ENCODE assay signal across 11 mouse cellular contexts in the genomic region with DNA sequence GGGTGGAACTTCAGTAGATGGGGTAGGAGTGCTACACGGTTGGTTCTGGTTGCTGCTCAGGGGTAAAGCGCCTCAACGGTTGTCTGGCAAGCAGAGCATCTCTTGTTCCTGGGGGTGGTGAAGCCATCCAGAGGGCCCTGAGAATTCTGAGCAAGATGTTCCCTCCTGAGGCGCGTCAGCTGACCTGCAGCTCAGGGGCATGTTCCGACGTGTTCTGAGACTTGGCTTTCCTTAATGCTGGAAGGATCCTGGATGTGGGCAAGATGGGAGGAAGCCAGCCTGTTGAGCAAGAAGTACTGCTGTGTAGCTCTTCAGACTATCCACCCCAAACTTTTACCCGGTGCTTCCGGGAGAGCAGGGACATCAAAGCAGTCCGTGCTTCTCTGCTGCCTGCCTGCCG. TPM values are rescaled to one million over a fixed set of nuclear protein-coding genes. Genes with fewer than 3 reads are reported as not detected.
DNase-seq lines count a peak whose midpoint lies in the region; ATAC-seq and TF ChIP-seq lines count a peak whose summit lies in the region.
"Had no signal": no experiment of that assay in that cellular context is flagged by ENCODE, and none has a peak within 500 bp of the region (broad histone marks: within the 10 kb centered on the region; RNA-seq: fewer than 3 reads in every experiment).

No protein-coding gene starts in this region.

- no peak overlapping the region for H3K9ac ChIP-seq in hindbrain, embryonic 14.5 days

- no peak overlapping the region for H3K4me3 ChIP-seq in testis, adult 2 months (ENCODE audit: control insufficient read depth, low read depth, low read length)
- no peak overlapping the region for H3K4me3 ChIP-seq in hindbrain, embryonic 14.5 days (replicated peaks; ENCODE audit: low read length)

- peak overlapping the region; percentile 17; the same call in 1 of the 2 replicates for H3K4me2 ChIP-seq in hindbrain, embryonic 14.5 days (replicated peaks)

- H3K36me3 ChIP-seq in testis, adult 2 months (ENCODE audit: control insufficient read depth, insufficient read depth, low read length): no peaks in the 10 kb centered on the region
- H3K36me3 ChIP-seq in hindbrain, embryonic 14.5 days (replicated peaks; ENCODE audit: control insufficient read depth, insufficient read depth): peaks cover 39% of the 10 kb centered on the region

- H3K4me1 ChIP-seq in testis, adult 2 months (ENCODE audit: control insufficient read depth, insufficient read depth, low read length): peaks cover 6% of the 10 kb centered on the region
- peaks cover 75% of the 10 kb centered on the region for H3K4me1 ChIP-seq in hindbrain, embryonic 14.5 days (replicated peaks; ENCODE audit: control insufficient read depth, insufficient read depth, low read length)

- intact Hi-C loops in heart, postnatal 25 days (cut with DNase I): no loop called here

- H3K27ac ChIP-seq in testis, adult 2 months (ENCODE audit: control insufficient read depth, insufficient read depth, low read depth, low read length): peak overlapping the region; percentile 16; the same call in 1 of the 2 replicates
- H3K27ac ChIP-seq in hindbrain, embryonic 14.5 days: no peak overlapping the region

- no peaks in the 10 kb centered on the region for H3K9me3 ChIP-seq in hindbrain, embryonic 14.5 days (ENCODE audit: control insufficient read depth, low read length)

- H3K27me3 ChIP-seq in testis, adult 2 months (ENCODE audit: control insufficient read depth, insufficient read depth, low read length): 0 out of 2 replicates have a peak, but pooled peaks cover under 1% of the 10 kb centered on the region
- no peaks in the 10 kb centered on the region for H3K27me3 ChIP-seq in hindbrain, embryonic 14.5 days (ENCODE audit: control insufficient read depth, insufficient read depth, low read length)

- no peak for TF ChIP-seq POLR2A in testis, adult 2 months (IDR thresholded peaks at IDR 0.05; ENCODE audit: control insufficient read depth, low read depth, low read length)

- 64% methylated on average over 11 of the region's 11 CpGs for WGBS in hindbrain, embryonic 14.5 days

- no peak for ATAC-seq in hindbrain, embryonic 14.5 days (ENCODE audit: low FRiP score)

- peak; percentile 40 to 54 for DNase-seq in heart, adult 18-20 months
- DNase-seq in heart, postnatal 25 days (ENCODE audit: low spot score): no peak
- DNase-seq in testis, postnatal 10 days (ENCODE audit: low spot score): no peak
- no peak for DNase-seq in hindbrain, embryonic 14.5 days (ENCODE audit: low spot score)
- DNase-seq in gastrocnemius, adult 8-10 months (ENCODE audit: low spot score in 2 of 2): no peak
- DNase-seq in spleen, adult 12 weeks (ENCODE audit: low spot score): no peak
- DNase-seq in gastrocnemius, postnatal 4 days (ENCODE audit: low spot score in 2 of 2): no peak
- DNase-seq: cerebellum, adult 8-10 months; lung, adult 2 months; right cerebral cortex, postnatal 14 days had no signal

- TF ChIP-seq CTCF in testis, adult 2 months (IDR thresholded peaks at IDR 0.05; ENCODE audit: control insufficient read depth, insufficient read depth, insufficient replicate concordance, low read depth, low read length): no peak

RNA-seq across cellular contexts. Expression of a gene that starts 6.2 kb away (rescaled TPM):
- total RNA-seq in heart, adult 18-20 months (2021): 100 to 1,000 TPM; 108 to 109 TPM
- total RNA-seq in heart, postnatal 25 days (2021): 100 to 1,000 TPM; 155 to 174 TPM
- 18.5 and 25.6 TPM in 2 replicates for polyA plus RNA-seq in testis, adult 2 months (2012; rRNA removed)
- polyA plus RNA-seq in hindbrain, embryonic 14.5 days (2014; fragmentation: Nextera tagmentation; extraction: Ambion mirVana): 46.5 and 51.2 TPM in 2 replicates
- 10 to 100 TPM; 10.5 to 18.2 (median 16.4) TPM for total RNA-seq in gastrocnemius, adult 8-10 months (2022)
- 100 to 1,000 TPM; 156 to 168 TPM for total RNA-seq in gastrocnemius, postnatal 4 days (2021)

Comparison
In these comparisons a context has a peak if more than half of its experiments do, and no peak if none do; other contexts are left out.
1. DNase-seq: peak in heart, adult 18-20 months (2 of 2); none in heart, postnatal 25 days (single experiment), testis, postnatal 10 days (single experiment), hindbrain, embryonic 14.5 days (single experiment), gastrocnemius, adult 8-10 months (0 of 2), spleen, adult 12 weeks (single experiment) and gastrocnemius, postnatal 4 days (0 of 2).
2. RNA of a gene that starts 6.2 kb away (total RNA-seq): 155 to 174 TPM in heart, postnatal 25 days, 156 to 168 TPM in gastrocnemius, postnatal 4 days and 108 to 109 TPM in heart, adult 18-20 months; 10.5 to 18.2 TPM in gastrocnemius, adult 8-10 months; every median in the first group is over 4 times any median in the second.